Mouse (Mus musculus) forebrain, embryonic 13.5 days (tissue): Measurements from ENCODE around the gene Hand1. TPM values are rescaled to one million over a fixed set of nuclear protein-coding genes. Genes with fewer than 3 reads are reported as not detected.

Experiments
- ATAC-seq: fragments of 200-750 bp; cut with Nextera tagmentation; 2 replicates; pipeline ENCODE4 v1.8.0; 2017
- H3K27ac ChIP-seq: fragments of 300-500 bp; sonication (generic); 2 replicates; pipeline ENCODE4 v1.5.1; 2015; ENCODE audit warnings: inconsistent platforms, mild to moderate bottlenecking, moderate library complexity
- H3K27me3 ChIP-seq: fragments of 300-500 bp; sonication (generic); 2 replicates; pipeline ENCODE4 v1.6.1; 2015; ENCODE audit warnings: mild to moderate bottlenecking, inconsistent platforms
- H3K36me3 ChIP-seq: fragments of 300-500 bp; sonication (generic); 2 replicates; pipeline ENCODE4 v1.6.1; 2015; ENCODE audit warnings: mild to moderate bottlenecking, inconsistent platforms; ENCODE audit not compliant: poor library complexity, severe bottlenecking
- H3K4me1 ChIP-seq: fragments of 300-500 bp; sonication (generic); 2 replicates; pipeline ENCODE4 v1.6.1; 2015; ENCODE audit warnings: inconsistent platforms
- H3K4me2 ChIP-seq: fragments of 300-500 bp; sonication (generic); 2 replicates; pipeline ENCODE4 v1.6.1; 2015; ENCODE audit warnings: inconsistent platforms, mild to moderate bottlenecking, moderate library complexity
- H3K4me3 ChIP-seq: fragments of 300-500 bp; sonication (generic); 2 replicates; pipeline ENCODE4 v1.5.1; 2015; ENCODE audit warnings: mild to moderate bottlenecking, inconsistent platforms
- H3K9ac ChIP-seq: fragments of 300-500 bp; sonication (generic); 2 replicates; pipeline ENCODE4 v1.6.1; 2015; ENCODE audit warnings: mild to moderate bottlenecking, inconsistent platforms
- H3K9me3 ChIP-seq: fragments of 300-500 bp; sonication (generic); replicated peaks from 2 replicates; pipeline ENCODE4 v1.6.1; 2016; ENCODE audit warnings: inconsistent platforms
- WGBS: fragments of 180-500 bp; shearing (Covaris S2); methylation state at CpG from one replicate; pipeline ENCODE4 v1.1.7; 2015; 5-methylcytosine and 5-hydroxymethylcytosine counted together
- polyA plus RNA-seq: library from polyadenylated mRNA; unstranded; fragments of >200 nt; fragmentation: Nextera tagmentation; extraction: Ambion mirVana; gene quantifications from 2 replicates; pipeline ENCODE4 v1.2.1, GENCODE M21; 2015

The Hand1 gene
- polyA plus RNA-seq, 1 experiment from 2014 or later: not detected

DNA sequence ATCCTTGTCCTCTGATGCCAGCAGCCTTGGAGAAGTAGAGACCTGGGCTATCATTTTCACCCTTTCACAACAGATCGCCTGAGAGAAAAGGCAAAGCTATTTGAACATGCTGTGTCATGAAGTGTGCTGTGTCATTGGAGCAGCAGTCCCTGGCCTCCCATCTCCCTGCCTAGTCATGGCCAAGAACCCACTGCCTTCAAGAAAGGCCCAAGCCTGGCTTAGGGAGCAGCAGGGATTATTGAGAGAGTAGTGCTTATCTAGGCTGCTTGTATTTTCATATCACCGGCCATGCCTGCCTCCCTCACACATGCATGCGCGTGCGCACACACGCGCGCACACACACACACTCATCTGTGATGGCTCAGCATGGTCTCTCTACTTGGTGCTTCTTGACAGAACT, 20.4 kb downstream of the Hand1 start:
- H3K9ac ChIP-seq: no peak overlapping the region
- no peaks in the 10 kb centered on the region for H3K4me1 ChIP-seq
- H3K4me3 ChIP-seq: no peak overlapping the region
- no peaks in the 10 kb centered on the region for H3K9me3 ChIP-seq
- no peak for ATAC-seq
- H3K36me3 ChIP-seq: peaks cover 53% of the 10 kb centered on the region
- H3K27ac ChIP-seq: no peak overlapping the region
- H3K27me3 ChIP-seq: no peaks in the 10 kb centered on the region
- H3K4me2 ChIP-seq: no peak overlapping the region
- 95% methylated on average over 8 of the region's 8 CpGs for WGBS

DNA sequence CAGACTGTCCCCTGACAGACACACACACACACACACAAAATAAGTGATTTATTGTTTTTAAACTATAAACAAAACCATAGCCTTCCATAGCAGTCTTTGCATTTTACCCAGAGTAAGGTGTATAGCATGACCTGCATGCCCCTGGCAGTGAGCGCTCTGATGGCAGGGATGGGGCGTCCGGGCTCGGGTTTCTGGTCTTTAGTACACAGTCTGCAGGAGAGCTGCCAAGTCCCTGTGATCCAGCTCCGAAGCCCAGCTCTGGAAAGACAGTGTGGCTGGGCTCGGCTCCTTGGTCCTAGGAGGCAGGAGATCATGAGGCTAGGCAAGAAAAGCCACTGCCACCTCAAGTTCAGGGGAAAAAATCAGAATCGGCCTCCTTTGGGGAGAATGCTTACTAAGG, 21.6 kb downstream of the Hand1 start:
- Histone ChIP-seq H3K9ac (no peak overlapping the region), H3K4me2 (no peak overlapping the region), H3K4me3 (no peak overlapping the region), H3K27ac (no peak overlapping the region), H3K27me3 (no peaks in the 10 kb centered on the region), H3K36me3 (peaks cover 64% of the 10 kb centered on the region), H3K9me3 (no peaks in the 10 kb centered on the region), H3K4me1 (no peaks in the 10 kb centered on the region)
- 90% methylated on average over 7 of the region's 7 CpGs for WGBS
- ATAC-seq: no peak

GRCm38 (mm10) chr11:57809732-57810098, 22.9 kb downstream of the Hand1 start:
- no peaks in the 10 kb centered on the region for H3K9me3 ChIP-seq
- no peak for ATAC-seq
- no peak overlapping the region for H3K9ac ChIP-seq
- H3K4me2 ChIP-seq: no peak overlapping the region
- no peak overlapping the region for H3K4me3 ChIP-seq
- WGBS: 90% methylated on average over 8 of the region's 8 CpGs
- H3K27ac ChIP-seq: no peak overlapping the region
- no peaks in the 10 kb centered on the region for H3K4me1 ChIP-seq
- peaks cover 66% of the 10 kb centered on the region for H3K36me3 ChIP-seq
- H3K27me3 ChIP-seq: no peaks in the 10 kb centered on the region

- ATAC-seq: no peak
- no peaks in the 10 kb centered on the region for H3K4me1 ChIP-seq
- 95% methylated on average over 17 of the region's 17 CpGs for WGBS
Measured at GRCm38 (mm10) chr11:57809017-57809731, 23.4 kb downstream of the Hand1 start.

GRCm38 (mm10) chr11:57805047-57805446, 27.6 kb downstream of the Hand1 start:
- Histone ChIP-seq H3K27me3 (no peaks in the 10 kb centered on the region), H3K4me3 (no peak overlapping the region), H3K27ac (no peak overlapping the region), H3K4me2 (no peak overlapping the region), H3K36me3 (peaks cover 37% of the 10 kb centered on the region), H3K9ac (no peak overlapping the region), H3K4me1 (peaks cover 28% of the 10 kb centered on the region), H3K9me3 (no peaks in the 10 kb centered on the region)
- no peak for ATAC-seq
- 85% methylated on average over 3 of the region's 3 CpGs for WGBS

More at GRCm38 (mm10) chr11:57809017-57809731, 23.4 kb downstream of the Hand1 start:
- H3K4me3 ChIP-seq: no peak overlapping the region
- no peaks in the 10 kb centered on the region for H3K27me3 ChIP-seq
- H3K36me3 ChIP-seq: peaks cover 66% of the 10 kb centered on the region
- H3K9me3 ChIP-seq: no peaks in the 10 kb centered on the region
- no peak overlapping the region for H3K9ac ChIP-seq
- H3K27ac ChIP-seq: no peak overlapping the region
- H3K4me2 ChIP-seq: no peak overlapping the region

- H3K9ac ChIP-seq: peak overlapping the region; percentile 91
Measured at GRCm38 (mm10) chr11:57802511-57802870, 30.1 kb downstream of the Hand1 start.

GRCm38 (mm10) chr11:57801766-57802510, 30.7 kb downstream of the Hand1 start:
- peak; percentile 56 for ATAC-seq
- H3K27ac ChIP-seq: peak overlapping the region; percentile 59
- H3K9ac ChIP-seq: peak overlapping the region; percentile 91
- H3K4me2 ChIP-seq: peak overlapping the region; percentile 95
- no peaks in the 10 kb centered on the region for H3K27me3 ChIP-seq
- WGBS: under 1% methylated on average over 65 of the region's 85 CpGs
- peak overlapping the region; percentile 97 for H3K4me3 ChIP-seq
- peaks cover 29% of the 10 kb centered on the region for H3K4me1 ChIP-seq
- no peaks in the 10 kb centered on the region for H3K9me3 ChIP-seq
- H3K36me3 ChIP-seq: peaks cover 12% of the 10 kb centered on the region; the same call in 1 of the 2 replicates

More at GRCm38 (mm10) chr11:57802511-57802870, 30.1 kb downstream of the Hand1 start:
- H3K4me3 ChIP-seq: peak overlapping the region; percentile 97
- H3K4me2 ChIP-seq: peak overlapping the region; percentile 95
- WGBS: under 1% methylated on average over 18 of the region's 18 CpGs
- H3K27me3 ChIP-seq: no peaks in the 10 kb centered on the region
- no peaks in the 10 kb centered on the region for H3K9me3 ChIP-seq
- ATAC-seq: no peak
- H3K36me3 ChIP-seq: peaks cover 16% of the 10 kb centered on the region
- H3K4me1 ChIP-seq: peaks cover 29% of the 10 kb centered on the region
- no peak overlapping the region for H3K27ac ChIP-seq

GRCm38 (mm10) chr11:57800971-57801765, 31.4 kb downstream of the Hand1 start, which contains the start of gene Sap30l:
TSS of gene Sap30l (plus strand) at chr11:57801637.
- peak within 1 kb of the TSS; percentile 59 for H3K27ac ChIP-seq
- H3K9ac ChIP-seq: peak within 1 kb of the TSS; percentile 91
- no peaks in the 10 kb centered on the region for H3K9me3 ChIP-seq
- H3K4me2 ChIP-seq: peak within 1 kb of the TSS; percentile 95
- WGBS: under 1% methylated on average over 47 of the region's 66 CpGs
- peak; percentile 98 for ATAC-seq
- H3K36me3 ChIP-seq: peaks cover 4% of the 10 kb centered on the region; the same call in 1 of the 2 replicates
- peaks cover 29% of the 10 kb centered on the region for H3K4me1 ChIP-seq
- H3K27me3 ChIP-seq: no peaks in the 10 kb centered on the region
- peak within 1 kb of the TSS; percentile 97 for H3K4me3 ChIP-seq

GRCm38 (mm10) chr11:57800266-57800951, 32.2 kb downstream of the Hand1 start:
- no peaks in the 10 kb centered on the region for H3K9me3 ChIP-seq
- WGBS: 16% methylated on average over 22 of the region's 22 CpGs
- H3K4me3 ChIP-seq: peak overlapping the region; percentile 97
- H3K27ac ChIP-seq: 0 out of 2 replicates have a peak overlapping the region, but pooled peaks have one; percentile 40
- H3K27me3 ChIP-seq: no peaks in the 10 kb centered on the region
- no peak for ATAC-seq
- H3K36me3 ChIP-seq: no peaks in the 10 kb centered on the region
- peak overlapping the region; percentile 95 for H3K4me2 ChIP-seq
- peak overlapping the region; percentile 74 for H3K9ac ChIP-seq
- peaks cover 29% of the 10 kb centered on the region for H3K4me1 ChIP-seq

DNA sequence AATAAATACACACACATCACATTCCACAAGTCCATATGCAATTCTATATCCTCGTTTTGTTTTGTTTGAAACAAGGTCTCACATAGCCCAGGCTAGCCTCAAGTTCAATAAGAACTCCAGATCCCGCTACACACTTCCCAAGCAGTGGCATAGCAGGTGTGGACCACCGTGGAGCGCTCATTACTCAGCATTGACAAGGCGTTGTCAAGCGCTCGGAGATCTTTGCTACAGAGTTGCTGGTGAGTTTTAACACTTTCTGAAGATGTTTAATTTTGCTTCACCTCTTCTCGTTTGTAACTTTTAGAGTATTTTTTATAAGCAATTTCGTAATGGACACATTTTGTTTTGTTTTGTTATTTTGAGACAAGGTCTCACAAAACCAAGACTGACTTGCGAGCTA, 33.2 kb downstream of the Hand1 start:
- WGBS: 88% methylated on average over 10 of the region's 10 CpGs
- H3K4me1 ChIP-seq: peaks cover 29% of the 10 kb centered on the region
- no peak overlapping the region for H3K9ac ChIP-seq
- H3K9me3 ChIP-seq: no peaks in the 10 kb centered on the region
- no peak overlapping the region for H3K27ac ChIP-seq
- no peak overlapping the region for H3K4me3 ChIP-seq
- no peaks in the 10 kb centered on the region for H3K27me3 ChIP-seq
- no peaks in the 10 kb centered on the region for H3K36me3 ChIP-seq
- H3K4me2 ChIP-seq: no peak overlapping the region
- no peak for ATAC-seq

GRCm38 (mm10) chr11:57797828-57798227, 34.8 kb downstream of the Hand1 start:
- no peaks in the 10 kb centered on the region for H3K9me3 ChIP-seq
- H3K27me3 ChIP-seq: no peaks in the 10 kb centered on the region; the same call in 1 of the 2 replicates
- H3K27ac ChIP-seq: no peak overlapping the region
- H3K4me1 ChIP-seq: peaks cover 16% of the 10 kb centered on the region
- no peak overlapping the region for H3K4me3 ChIP-seq
- H3K9ac ChIP-seq: no peak overlapping the region
- no peak overlapping the region for H3K4me2 ChIP-seq
- 78% methylated on average over 9 of the region's 9 CpGs for WGBS
- no peak for ATAC-seq
- no peaks in the 10 kb centered on the region for H3K36me3 ChIP-seq
